Mouse (Mus musculus): ENCODE measurements around the gene H2-Q7.
"Not testable (repeated sequence)": the region's sequence is repeated elsewhere in the genome, so short reads cannot be mapped to it uniquely, and the experiment has no call there.

Gene H2-Q7

DNA sequence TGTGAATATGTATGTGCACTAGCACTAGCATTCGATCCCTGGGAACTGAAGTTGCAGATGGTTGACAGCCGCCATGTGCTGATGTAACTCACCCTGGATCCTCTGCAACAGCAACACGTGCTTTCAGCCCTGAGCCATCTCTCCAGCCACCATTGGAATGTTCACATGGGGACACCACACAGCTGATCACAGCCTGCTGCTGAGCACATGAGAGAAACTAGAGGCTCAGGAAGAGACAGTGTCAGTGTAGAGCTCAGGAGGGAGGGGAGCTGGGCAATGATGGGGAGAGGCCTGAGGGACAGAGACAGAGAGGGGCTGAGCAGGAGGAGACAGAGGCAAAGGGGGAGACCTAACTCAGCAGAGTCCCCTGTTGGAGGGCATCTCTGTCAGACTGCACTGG, 3.4 kb upstream of the H2-Q7 start:
- DNase-seq (ENCODE audit: low read depth, low spot score), result not testable (repeated sequence)

DNA sequence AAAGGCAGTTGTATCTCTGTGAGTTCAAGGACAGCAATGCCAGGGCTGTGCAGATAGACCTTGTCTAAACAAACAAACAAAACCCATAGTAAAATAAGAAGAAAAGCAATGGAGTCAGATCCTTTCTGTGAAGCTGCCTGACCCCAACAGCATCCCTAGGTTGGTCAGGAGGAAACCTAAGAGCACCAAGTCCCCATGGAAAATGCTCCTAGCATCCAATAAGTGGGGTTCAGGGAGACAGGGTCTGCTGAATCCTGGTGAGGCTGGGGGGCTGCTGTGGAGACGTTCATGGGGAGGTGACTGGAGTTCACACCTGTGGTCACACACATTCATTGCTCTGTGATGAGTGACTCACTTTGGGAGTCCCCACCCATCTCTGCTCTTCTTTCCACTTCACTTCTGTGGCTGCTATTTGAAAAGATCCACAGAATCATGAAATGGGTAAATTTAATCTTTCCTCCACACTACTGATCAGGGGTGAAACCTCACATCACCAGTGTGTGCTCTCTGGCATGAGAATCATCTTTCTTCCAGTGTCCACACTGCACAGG, 1.5 kb upstream of the H2-Q7 start:
- not testable (repeated sequence) for DNase-seq (ENCODE audit: low read depth, low spot score)

DNA sequence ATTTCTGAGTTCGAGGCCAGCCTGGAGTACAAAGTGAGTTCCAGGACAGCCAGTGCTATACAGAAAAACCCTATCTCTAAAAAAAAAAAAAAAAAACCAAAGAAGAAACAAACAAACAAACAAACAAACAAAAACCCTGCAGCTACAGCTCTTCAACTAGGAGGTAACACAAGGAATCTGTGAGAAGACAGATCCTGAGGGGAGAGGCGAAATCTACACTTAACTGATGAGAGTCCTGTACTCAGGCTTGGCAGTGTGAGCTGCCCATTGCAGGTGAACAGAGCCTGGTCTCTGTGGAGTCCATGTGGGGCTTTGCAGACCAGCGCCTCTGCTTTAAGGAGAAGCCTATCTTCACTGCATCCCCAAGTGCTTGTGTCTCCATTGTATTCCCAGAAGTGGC, 560 bp upstream of the H2-Q7 start:
- not testable (repeated sequence) for DNase-seq (ENCODE audit: low read depth, low spot score)

DNA sequence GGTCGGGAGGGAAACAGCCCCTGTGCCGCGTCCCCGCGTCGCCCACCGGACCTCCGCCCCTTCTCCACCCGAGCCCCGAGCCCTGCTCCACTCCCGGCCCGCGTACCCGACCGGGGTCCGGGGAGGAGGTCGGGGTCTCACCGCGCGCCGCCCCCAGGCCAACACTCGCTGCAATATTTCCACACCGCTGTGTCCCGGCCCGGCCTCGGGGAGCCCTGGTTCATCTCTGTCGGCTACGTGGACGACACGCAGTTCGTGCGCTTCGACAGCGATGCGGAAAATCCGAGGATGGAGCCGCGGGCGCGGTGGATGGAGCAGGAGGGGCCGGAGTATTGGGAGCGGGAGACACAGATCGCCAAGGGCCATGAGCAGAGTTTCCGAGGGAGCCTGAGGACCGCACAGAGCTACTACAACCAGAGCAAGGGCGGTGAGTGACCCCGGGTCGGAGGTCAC, 366 bp downstream of the H2-Q7 start:
- not testable (repeated sequence) for DNase-seq (ENCODE audit: low read depth, low spot score)

DNA sequence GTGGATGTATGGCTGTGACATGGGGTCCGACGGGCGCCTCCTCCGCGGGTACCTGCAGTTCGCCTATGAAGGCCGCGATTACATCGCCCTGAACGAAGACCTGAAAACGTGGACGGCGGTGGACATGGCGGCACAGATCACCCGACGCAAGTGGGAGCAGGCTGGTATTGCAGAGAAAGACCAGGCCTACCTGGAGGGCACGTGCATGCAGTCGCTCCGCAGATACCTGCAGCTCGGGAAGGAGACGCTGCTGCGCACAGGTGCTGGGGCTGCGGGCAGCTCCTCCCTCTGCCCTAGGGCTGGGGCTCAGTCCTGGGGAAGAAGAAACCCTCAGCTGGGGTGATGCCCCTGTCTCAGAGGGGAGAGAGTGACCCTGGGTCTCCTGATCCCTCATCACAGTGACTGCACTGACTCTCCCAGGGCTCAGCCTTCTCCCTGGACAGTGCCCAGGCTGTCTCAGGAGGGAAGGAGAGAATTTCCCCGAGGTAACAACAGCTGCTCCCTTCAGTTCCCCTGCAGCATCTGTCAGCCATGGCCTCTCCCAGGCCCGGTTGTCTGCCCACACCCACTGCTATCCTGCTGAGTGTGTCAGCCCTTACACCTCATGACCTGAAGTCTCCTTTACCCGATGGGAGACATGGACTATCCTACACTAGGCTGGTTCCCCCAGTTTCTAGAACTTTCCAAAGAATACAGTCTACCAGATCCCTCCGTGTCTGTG, 1.1 kb downstream of the H2-Q7 start:
- DNase-seq (ENCODE audit: low read depth, low spot score), result not testable (repeated sequence)

DNA sequence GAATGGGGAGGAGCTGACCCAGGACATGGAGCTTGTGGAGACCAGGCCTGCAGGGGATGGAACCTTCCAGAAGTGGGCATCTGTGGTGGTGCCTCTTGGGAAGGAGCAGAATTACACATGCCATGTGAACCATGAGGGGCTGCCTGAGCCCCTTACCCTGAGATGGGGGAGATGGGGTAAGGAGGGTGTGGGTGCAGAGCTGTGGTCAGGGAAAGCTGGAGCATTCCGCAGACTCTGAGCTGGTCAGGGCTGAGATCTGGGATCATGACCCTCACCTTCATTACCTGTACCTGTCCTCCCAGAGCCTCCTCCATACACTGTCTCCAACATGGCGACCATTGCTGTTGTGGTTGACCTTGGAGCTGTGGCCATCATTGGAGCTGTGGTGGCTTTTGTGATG, 3.4 kb downstream of the H2-Q7 start:
- DNase-seq (ENCODE audit: low read depth, low spot score), result not testable (repeated sequence)

DNA sequence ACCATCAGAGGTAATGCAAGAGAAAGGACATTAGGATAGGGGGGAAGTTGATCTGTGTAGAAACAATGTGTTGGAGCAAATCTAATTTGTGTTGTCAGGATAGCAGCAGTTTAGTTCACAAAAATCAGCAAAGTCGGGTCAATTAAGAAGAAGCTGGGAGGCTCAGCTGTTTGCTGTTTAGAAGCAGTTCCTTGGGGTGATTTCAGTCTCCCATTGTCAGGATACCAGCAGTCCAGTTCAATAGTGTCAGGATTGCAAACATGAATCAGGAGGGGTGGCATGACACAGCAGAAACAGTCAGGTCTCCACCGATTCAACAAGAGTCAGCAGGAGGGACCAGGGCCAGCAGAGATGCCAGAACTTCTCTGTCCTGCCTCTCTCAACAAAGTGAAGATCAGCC, 5.6 kb downstream of the H2-Q7 start:
- DNase-seq (ENCODE audit: low read depth, low spot score), result not testable (repeated sequence)

DNA sequence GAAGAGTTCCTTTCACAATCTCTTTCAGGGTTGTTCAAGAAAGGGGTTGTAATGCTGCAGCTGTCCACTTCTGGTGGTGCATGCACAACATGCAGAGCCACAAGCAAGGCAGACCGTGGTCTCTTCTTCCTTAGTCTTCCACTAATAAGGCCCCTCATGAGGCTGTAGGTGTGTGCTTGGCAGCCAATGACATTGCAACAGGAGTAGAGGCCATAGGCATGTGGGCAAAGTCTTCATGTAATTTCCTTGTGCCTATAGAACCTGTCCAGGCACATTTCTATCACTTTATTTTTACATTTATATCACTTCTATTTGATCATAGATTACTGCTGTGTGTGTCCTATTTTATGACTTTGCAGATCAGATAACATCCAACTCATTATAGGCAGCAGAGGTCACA, 19.3 kb downstream of the H2-Q7 start:
- DNase-seq (ENCODE audit: low read depth, low spot score), result not testable (repeated sequence)

DNA sequence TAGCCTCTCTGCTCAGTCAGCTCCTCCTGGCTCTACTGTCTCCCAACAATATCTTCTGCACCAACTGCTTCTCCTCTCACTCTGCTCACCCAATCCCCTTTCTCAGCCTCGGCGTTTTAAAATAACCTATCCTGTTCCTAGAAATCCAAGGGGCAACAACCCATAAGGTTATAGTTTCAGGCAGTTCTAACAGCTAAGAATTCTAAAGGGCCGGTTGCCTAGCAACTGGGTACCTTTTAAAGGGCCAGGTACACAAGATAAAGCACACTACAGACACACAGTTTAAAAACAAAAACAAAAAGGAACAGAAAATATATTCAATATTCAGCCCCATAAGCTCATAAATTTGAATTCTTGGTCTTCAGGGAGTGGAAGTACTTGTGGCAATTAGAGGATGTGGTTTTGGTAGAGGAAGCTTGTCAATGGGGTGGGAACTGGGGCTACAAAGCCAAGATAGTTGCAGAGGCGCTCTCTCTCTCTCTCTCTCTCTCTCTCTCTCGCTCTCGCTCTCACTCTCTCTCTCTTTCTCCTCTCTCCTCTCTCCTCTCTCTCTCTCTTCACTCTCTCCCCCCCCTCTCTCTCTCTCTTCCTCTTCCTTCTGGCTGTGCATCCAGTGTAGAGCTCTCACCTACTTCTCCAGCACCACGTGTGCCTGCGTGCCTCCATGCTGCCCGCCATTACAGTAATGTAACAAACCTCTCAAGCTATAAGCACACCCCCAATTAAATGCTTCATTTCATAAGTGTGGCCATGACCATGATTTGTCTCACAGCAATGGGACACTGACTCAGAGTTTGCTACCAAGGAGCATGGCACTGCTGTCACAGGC, 21.8 kb downstream of the H2-Q7 start:
- not testable (repeated sequence) for DNase-seq (ENCODE audit: low read depth, low spot score)

DNA sequence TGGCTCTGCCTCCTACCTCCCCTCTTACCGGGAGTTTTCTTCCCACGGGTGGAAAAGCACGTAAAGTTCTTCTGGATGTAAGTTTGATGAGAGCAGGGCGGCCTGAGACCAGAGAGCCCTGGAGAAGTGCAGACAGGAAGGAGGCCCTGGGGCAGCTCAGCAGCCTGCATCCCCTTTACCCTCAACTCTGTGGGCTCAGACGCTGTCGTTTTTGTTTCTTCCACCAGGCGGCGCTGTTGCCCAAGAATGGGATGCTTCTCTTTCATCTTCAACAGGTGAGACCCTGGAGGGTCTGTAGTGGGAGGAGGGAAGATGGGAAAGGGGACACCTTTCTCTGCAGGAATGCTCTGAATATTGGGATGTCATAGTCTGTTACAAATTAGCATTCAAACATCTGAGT, 26.7 kb downstream of the H2-Q7 start:
- DNase-seq (ENCODE audit: low read depth, low spot score), result not testable (repeated sequence)

DNA sequence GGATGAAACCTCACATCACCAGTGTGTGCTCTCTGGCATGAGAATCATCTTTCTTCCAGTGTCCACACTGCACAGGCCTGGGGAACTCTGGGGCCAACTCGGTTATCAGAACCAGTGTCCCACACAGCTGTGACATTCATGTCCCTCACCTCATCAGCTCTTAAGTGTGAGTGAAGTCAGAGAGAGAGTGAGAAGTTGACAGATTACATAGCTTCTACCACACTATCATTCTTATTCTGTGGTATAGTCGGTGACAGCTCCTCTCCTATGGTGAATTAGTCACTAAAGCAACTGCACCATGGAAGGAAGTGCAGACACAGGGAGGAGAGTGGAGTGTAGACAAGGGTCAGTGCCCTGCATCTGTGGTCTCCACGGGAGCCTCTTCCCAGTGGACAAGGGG, 30.0 kb downstream of the H2-Q7 start:
- DNase-seq (ENCODE audit: low read depth, low spot score), result not testable (repeated sequence)

DNA sequence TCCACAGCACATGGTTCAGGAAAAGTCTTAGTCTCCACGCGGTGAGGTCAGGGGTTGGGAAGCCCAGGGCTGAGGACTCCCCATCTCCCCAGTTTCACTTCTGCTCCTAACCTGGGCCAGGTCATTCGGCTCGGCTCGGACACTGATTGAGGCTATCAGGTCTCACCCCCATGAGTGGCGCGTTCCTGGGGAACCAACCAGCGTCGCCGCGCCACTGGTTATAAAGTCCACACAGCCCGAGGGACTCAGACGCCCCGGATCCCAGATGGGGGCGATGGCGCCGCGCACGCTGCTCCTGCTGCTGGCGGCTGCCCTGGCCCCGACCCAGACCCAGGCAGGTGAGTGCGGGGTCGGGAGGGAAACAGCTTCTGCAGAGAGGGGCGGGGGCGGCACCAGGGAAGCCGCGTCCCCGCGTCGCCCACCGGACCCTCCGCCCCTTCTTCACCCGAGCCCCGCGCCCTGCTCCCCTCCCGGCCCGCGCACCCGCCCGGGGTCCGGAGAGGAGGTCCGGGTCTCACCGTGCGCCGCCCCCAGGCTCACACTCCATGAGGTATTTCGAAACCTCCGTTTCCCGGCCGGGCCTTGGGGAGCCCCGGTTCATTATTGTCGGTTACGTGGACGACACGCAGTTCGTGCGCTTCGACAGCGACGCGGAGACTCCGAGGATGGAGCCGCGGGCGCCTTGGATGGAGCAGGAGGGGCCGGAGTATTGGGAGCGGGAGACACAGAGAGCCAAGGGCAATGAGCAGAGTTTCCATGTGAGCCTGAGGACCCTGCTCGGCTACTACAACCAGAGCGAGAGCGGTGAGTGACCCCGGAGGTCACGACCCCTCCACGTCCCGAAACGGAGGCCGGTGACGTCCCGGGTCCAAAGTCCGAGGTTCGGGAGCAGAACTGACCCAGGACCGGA, 31.1 kb downstream of the H2-Q7 start, which contains the start of gene H2-Q10:
TSS of gene H2-Q10 (plus strand) at position 248 of the 910 bp plus-strand sequence.
- DNase-seq (ENCODE audit: low read depth, low spot score), result no peak

DNA sequence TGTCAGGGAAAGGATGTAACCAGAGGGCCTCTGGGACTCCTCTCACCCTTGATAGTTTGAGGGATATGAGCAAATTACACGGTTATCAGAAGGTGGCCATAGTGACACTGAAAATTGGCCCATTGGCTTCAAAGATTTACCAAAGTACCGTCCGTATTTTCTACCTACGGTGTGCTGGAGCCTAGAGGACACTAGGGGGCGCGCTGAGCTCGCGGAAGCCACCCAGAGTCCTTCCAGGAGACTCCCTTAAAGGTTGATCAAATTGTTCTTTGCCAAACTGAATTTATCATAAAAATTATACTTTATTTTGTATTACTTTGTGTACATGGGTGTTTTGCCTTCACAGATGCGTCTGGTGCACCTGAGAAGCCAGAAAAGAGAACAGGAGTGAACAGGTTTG, 45.1 kb downstream of the H2-Q7 start:
- DNase-seq (ENCODE audit: low read depth, low spot score), result peak; percentile 49

DNA sequence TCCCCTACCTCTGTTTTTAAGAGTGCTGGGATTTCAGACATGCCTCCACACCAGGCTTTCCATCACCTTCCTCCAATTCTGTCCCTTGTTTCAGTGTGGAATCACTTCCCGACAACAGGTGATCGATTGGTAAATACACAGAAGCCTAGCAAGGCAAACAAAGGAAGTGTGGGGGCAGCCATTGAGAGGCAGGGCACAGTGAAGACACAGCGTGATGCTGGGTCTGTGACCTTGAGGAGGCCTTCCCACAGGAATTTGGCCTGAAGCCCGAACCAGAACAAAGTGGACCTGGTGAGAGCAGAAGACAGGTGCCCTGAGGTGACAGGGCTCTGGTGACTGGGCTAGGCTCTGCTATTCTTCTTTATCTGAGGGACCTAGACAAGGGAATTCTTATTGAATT, 46.7 kb downstream of the H2-Q7 start:
- DNase-seq (ENCODE audit: low read depth, low spot score), result no peak

DNA sequence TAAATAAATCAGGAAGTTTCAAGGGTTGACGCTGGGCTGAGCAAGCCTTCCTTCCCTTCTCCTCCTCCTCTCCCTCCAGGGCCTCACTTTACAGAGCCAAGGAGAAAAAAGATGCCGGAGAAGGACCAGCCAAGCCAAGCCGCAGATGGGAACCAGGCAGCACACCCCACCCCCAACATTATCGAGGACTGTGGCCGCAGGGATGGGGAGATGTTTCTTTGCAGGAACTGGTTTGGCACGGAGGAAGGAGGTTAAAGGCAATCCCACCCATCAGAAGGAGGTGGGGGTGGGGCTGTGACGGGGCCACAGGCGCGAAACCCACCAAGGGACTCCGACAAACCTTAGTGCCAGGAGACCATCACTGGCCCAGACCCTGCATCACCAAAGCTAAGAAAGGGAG, 47.8 kb downstream of the H2-Q7 start:
- DNase-seq (ENCODE audit: low read depth, low spot score), result no peak

DNA sequence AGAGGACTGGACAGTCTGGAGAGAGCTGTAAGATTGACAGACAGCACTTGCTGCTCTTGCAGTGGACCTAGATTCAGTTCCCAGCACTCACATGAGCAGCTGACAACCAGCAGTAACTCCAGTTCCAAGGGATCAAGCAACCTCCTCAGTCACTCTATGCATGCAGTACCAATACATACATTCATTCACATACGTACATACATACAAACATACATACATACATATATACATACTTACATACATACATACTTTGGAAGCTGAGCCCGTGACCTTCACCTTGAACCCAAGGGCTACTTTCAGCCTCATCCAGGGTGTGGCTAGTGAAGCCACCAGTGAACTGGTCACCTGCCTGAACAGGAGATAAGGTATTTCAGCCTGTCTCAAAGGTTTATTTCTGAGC, 49.1 kb downstream of the H2-Q7 start:
- no peak for DNase-seq (ENCODE audit: low read depth, low spot score)

DNA sequence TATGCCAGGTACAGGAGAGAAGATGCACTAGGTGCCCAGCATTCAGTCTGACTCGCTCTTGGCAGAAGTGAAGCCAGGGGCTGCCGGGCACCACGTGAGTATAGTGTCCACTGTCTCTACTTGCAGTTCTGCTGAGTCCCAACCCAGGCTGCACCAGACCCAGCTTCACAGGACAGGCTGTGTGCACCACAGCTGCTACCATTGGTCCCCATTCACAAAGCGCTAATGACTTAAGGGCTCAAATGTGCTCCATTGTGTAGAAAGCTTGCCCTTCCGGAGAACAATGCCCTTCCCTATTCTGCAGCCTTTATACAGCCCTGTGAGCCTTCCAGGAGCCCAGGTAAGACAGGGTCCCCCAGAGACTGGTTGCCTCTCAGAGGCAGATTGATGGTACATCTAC, 51.4 kb downstream of the H2-Q7 start:
- DNase-seq (ENCODE audit: low read depth, low spot score), result no peak
